Mouse (Mus musculus): ENCODE measurements around the gene Ceacam1. TPM values are rescaled to one million over a fixed set of nuclear protein-coding genes. Genes with fewer than 3 reads are reported as not detected.

The Ceacam1 gene
- total and polyA plus RNA-seq, 3 experiments: 8.4 to 45.0 (median 9.5) TPM

DNA sequence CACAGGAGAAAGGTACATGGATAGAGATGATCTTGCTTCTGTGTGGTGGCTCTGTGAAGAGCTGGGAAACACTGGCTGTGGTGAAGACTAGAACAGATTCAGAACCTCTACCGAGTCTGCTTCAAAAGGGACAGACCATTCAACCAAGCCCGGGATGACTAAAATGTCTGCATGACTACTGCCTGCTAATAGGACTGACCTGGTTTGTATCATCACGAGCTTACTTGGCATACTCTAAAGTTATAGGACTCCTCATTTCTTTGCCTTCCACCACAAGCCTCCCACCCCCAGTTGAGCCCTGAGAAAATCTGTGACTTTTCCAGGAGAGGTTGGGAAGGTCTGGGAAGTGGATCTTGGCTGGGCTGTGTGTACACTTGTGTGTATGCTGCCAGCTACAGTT, 65.5 kb downstream of the Ceacam1 start:
- no peak for DNase-seq

Other genes starting within 250 kb of the Ceacam1 start
- gene Gsk3a, start 239.8 kb downstream of the Ceacam1 start, total RNA-seq (2021): 100 to 1,000 TPM in 1 of 2 experiments, 10 to 100 TPM in 1; 98.9 to 107 TPM
- 121 and 150 TPM in 2 replicates for gene Gsk3a, start 239.8 kb downstream of the Ceacam1 start, polyA plus RNA-seq (2012; rRNA removed)
- 10 to 100 TPM; 16.5 to 26.6 TPM for gene Erf, start 226.8 kb downstream of the Ceacam1 start, total RNA-seq (2021)
- 50.4 and 52.8 TPM in 2 replicates for gene Erf, start 226.8 kb downstream of the Ceacam1 start, polyA plus RNA-seq (2012; rRNA removed)
- 100 to 1,000 TPM; 102 to 108 TPM for gene Cic, start 209.9 kb downstream of the Ceacam1 start, total RNA-seq (2021)
- gene Cic, start 209.9 kb downstream of the Ceacam1 start, polyA plus RNA-seq (2012; rRNA removed): 111 and 123 TPM in 2 replicates
- 10 to 100 TPM; 33.4 to 33.8 TPM for gene Pafah1b3, start 179.6 kb downstream of the Ceacam1 start, total RNA-seq (2021)
- gene Pafah1b3, start 179.6 kb downstream of the Ceacam1 start, polyA plus RNA-seq (2012; rRNA removed): 29.4 and 35.9 TPM in 2 replicates
- gene Prr19, start 176.2 kb downstream of the Ceacam1 start, total RNA-seq (2021): not detected
- gene Prr19, start 176.2 kb downstream of the Ceacam1 start, polyA plus RNA-seq (2012; rRNA removed): not detected in 2 replicates
- gene Tmem145, start 171.5 kb downstream of the Ceacam1 start, total RNA-seq (2021): 1 to 10 TPM; 1.9 to 2.2 TPM
- 8.3 and 9.3 TPM in 2 replicates for gene Tmem145, start 171.5 kb downstream of the Ceacam1 start, polyA plus RNA-seq (2012; rRNA removed)
- gene Megf8, start 160.4 kb downstream of the Ceacam1 start, total RNA-seq (2021): 10 to 100 TPM; 37.1 to 41.5 TPM
- 102 and 106 TPM in 2 replicates for gene Megf8, start 160.4 kb downstream of the Ceacam1 start, polyA plus RNA-seq (2012; rRNA removed)
- gene Cnfn, start 107.9 kb downstream of the Ceacam1 start, total RNA-seq (2021): not detected
- 1.8 TPM in 1 of 2 replicates, not detected in the other for gene Cnfn, start 107.9 kb downstream of the Ceacam1 start, polyA plus RNA-seq (2012; rRNA removed)
- 100 to 1,000 TPM; 372 to 462 TPM for gene Lipe, start 78.9 kb downstream of the Ceacam1 start, total RNA-seq (2021)
- 471 and 632 TPM in 2 replicates for gene Lipe, start 78.9 kb downstream of the Ceacam1 start, polyA plus RNA-seq (2012; rRNA removed)
- not detected for gene Cxcl17, start 64.7 kb downstream of the Ceacam1 start, total RNA-seq (2021)
- not detected in 2 replicates for gene Cxcl17, start 64.7 kb downstream of the Ceacam1 start, polyA plus RNA-seq (2012; rRNA removed)
- 1 to 10 TPM; 1.1 to 5.0 TPM for gene Ceacam2, start 62.3 kb upstream of the Ceacam1 start, total RNA-seq (2021)
- gene Ceacam2, start 62.3 kb upstream of the Ceacam1 start, polyA plus RNA-seq (2012; rRNA removed): not detected in 2 replicates
- not detected for gene Erich4, start 138.3 kb upstream of the Ceacam1 start, total RNA-seq (2021)
- gene Erich4, start 138.3 kb upstream of the Ceacam1 start, polyA plus RNA-seq (2012; rRNA removed): not detected in 2 replicates
- 10 to 100 TPM; 21.4 to 35.3 TPM for gene Dmac2, start 141.8 kb upstream of the Ceacam1 start, total RNA-seq (2021)
- 54.0 and 54.5 TPM in 2 replicates for gene Dmac2, start 141.8 kb upstream of the Ceacam1 start, polyA plus RNA-seq (2012; rRNA removed)
- gene B3gnt8, start 149.1 kb upstream of the Ceacam1 start, total RNA-seq (2021): 1 to 10 TPM; 1.8 to 4.5 TPM
- 11.8 and 13.0 TPM in 2 replicates for gene B3gnt8, start 149.1 kb upstream of the Ceacam1 start, polyA plus RNA-seq (2012; rRNA removed)
- 100 to 1,000 TPM; 207 to 217 TPM for gene Bckdha, start 181.4 kb upstream of the Ceacam1 start, total RNA-seq (2021)
- 626 and 697 TPM in 2 replicates for gene Bckdha, start 181.4 kb upstream of the Ceacam1 start, polyA plus RNA-seq (2012; rRNA removed)
- gene Exosc5, start 181.6 kb upstream of the Ceacam1 start, total RNA-seq (2021): 10 to 100 TPM; 42.5 to 44.0 TPM
- gene Exosc5, start 181.6 kb upstream of the Ceacam1 start, polyA plus RNA-seq (2012; rRNA removed): 121 and 124 TPM in 2 replicates
- under 1 TPM in 1 of 2 experiments, not detected in 1; 0.37 TPM for gene Tmem91, start 197.6 kb upstream of the Ceacam1 start, total RNA-seq (2021)
- gene Tmem91, start 197.6 kb upstream of the Ceacam1 start, polyA plus RNA-seq (2012; rRNA removed): 0.67 and 1.1 TPM in 2 replicates
- gene B9d2, start 203.2 kb upstream of the Ceacam1 start, total RNA-seq (2021): 10 to 100 TPM; 12.2 to 26.4 TPM
- 69.9 and 83.0 TPM in 2 replicates for gene B9d2, start 203.2 kb upstream of the Ceacam1 start, polyA plus RNA-seq (2012; rRNA removed)
- 10 to 100 TPM; 30.2 to 36.6 TPM for gene Tgfb1, start 209.4 kb upstream of the Ceacam1 start, total RNA-seq (2021)
- gene Tgfb1, start 209.4 kb upstream of the Ceacam1 start, polyA plus RNA-seq (2012; rRNA removed): 50.8 and 57.6 TPM in 2 replicates
- 10 to 100 TPM; 47.4 to 50.9 TPM for gene Ccdc97, start 241.5 kb upstream of the Ceacam1 start, total RNA-seq (2021)
- 90.9 and 95.2 TPM in 2 replicates for gene Ccdc97, start 241.5 kb upstream of the Ceacam1 start, polyA plus RNA-seq (2012; rRNA removed)

All from adrenal gland, adult 2 months (tissue).